In the genomic region with DNA sequence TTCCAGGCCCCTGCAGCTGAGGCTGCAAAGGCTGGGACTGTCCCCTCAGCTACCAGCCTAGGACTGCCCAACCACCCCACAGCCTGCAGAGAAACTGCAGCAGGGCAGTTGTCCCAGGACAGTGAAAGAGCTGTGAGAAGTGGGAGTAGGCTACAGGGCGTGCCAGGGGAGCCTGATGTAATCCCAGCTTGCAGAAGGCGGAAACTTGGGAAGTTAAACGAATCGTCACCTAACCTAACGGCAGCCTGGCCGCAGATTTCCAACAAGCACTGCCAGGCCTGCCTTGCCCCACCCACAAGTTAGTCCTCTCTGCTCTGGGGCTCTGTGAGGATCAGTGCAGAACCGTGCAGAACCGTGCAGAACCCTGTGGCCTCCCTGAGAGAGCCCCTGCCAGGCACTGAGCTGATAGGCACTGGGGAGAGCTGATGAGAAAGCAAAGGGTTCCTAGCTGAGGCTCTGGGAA, we compare ENCODE assay signal across 7 mouse cellular contexts. TPM values are rescaled to one million over a fixed set of nuclear protein-coding genes. Genes with fewer than 3 reads are reported as not detected.
A peak's percentile ranks its signal among the peaks of the same experiment; 100 is the strongest.
DNase-seq lines count a peak whose midpoint lies in the region; ATAC-seq lines count a peak whose summit lies in the region.

No protein-coding gene starts in this region.

- H3K9me3 ChIP-seq in forebrain, embryonic 13.5 days (replicated peaks): no peaks in the 10 kb centered on the region
- no peaks in the 10 kb centered on the region for H3K9me3 ChIP-seq in liver, embryonic 16.5 days (replicated peaks; ENCODE audit: control insufficient read depth, low read length)

- no peak overlapping the region for H3K4me2 ChIP-seq in forebrain, embryonic 13.5 days
- H3K4me2 ChIP-seq in liver, embryonic 16.5 days (ENCODE audit: low read depth, low read length): no peak overlapping the region

- ATAC-seq in forebrain, embryonic 13.5 days: 0 out of 2 replicates have a peak, but pooled peaks have one; percentile 7
- peak; percentile 17; the same call in 1 of the 2 replicates for ATAC-seq in liver, embryonic 16.5 days (ENCODE audit: low read depth)

- no peaks in the 10 kb centered on the region for H3K27me3 ChIP-seq in forebrain, embryonic 13.5 days
- no peaks in the 10 kb centered on the region for H3K27me3 ChIP-seq in liver, embryonic 16.5 days (ENCODE audit: control insufficient read depth, insufficient read depth, low read depth, low read length)

- no peaks in the 10 kb centered on the region for H3K36me3 ChIP-seq in forebrain, embryonic 13.5 days (ENCODE audit: poor library complexity, severe bottlenecking)
- H3K36me3 ChIP-seq in liver, embryonic 16.5 days (ENCODE audit: control insufficient read depth, insufficient read depth): no peaks in the 10 kb centered on the region

- no peak overlapping the region for H3K27ac ChIP-seq in forebrain, embryonic 13.5 days
- H3K27ac ChIP-seq in liver, embryonic 16.5 days (ENCODE audit: low read length): no peak overlapping the region

- peaks cover 34% of the 10 kb centered on the region for H3K4me1 ChIP-seq in forebrain, embryonic 13.5 days
- no peaks in the 10 kb centered on the region for H3K4me1 ChIP-seq in liver, embryonic 16.5 days (ENCODE audit: control insufficient read depth, low read depth, low read length)

- WGBS in forebrain, embryonic 13.5 days: 35% methylated on average over 8 of the region's 8 CpGs
- 28% methylated on average over 8 of the region's 8 CpGs for WGBS in liver, embryonic 16.5 days (ENCODE audit: insufficient replicate concordance)

- no peak overlapping the region for H3K4me3 ChIP-seq in forebrain, embryonic 13.5 days
- H3K4me3 ChIP-seq in liver, embryonic 16.5 days (ENCODE audit: low read depth, low read length): no peak overlapping the region

- DNase-seq in urinary bladder, postnatal 14 days (ENCODE audit: low spot score): peak; percentile 73
- no peak for DNase-seq in urinary bladder, postnatal 10 days (ENCODE audit: low spot score)
- DNase-seq in heart, postnatal 4 days: peak; percentile 75
- peak; percentile 63 for DNase-seq in testis, postnatal 10 days (ENCODE audit: low spot score)
- DNase-seq in c-Kit-positive CD71-positive TER-119-positive erythroid progenitor cells, embryonic 14.5 days (ENCODE audit: low spot score): no peak

- 0 out of 2 replicates have a peak overlapping the region, but pooled peaks have one; percentile 14 for H3K9ac ChIP-seq in forebrain, embryonic 13.5 days
- no peak overlapping the region for H3K9ac ChIP-seq in liver, embryonic 16.5 days (ENCODE audit: low read depth, low read length)

RNA-seq across cellular contexts. Expression of a gene that starts 7.6 kb away (rescaled TPM):
- polyA plus RNA-seq in forebrain, embryonic 13.5 days (2015; fragmentation: Nextera tagmentation; extraction: Ambion mirVana): 3.2 TPM in 2 replicates
- total RNA-seq in heart, postnatal 4 days (2021): 1 to 10 TPM; 3.8 to 4.1 TPM
- 0.27 and 0.32 TPM in 2 replicates for polyA plus RNA-seq in liver, embryonic 16.5 days (2015; fragmentation: Nextera tagmentation; extraction: Ambion mirVana)

RNA-seq across cellular contexts. Expression of a gene that starts 56.5 kb away (rescaled TPM):
- polyA plus RNA-seq in forebrain, embryonic 13.5 days (2015; fragmentation: Nextera tagmentation; extraction: Ambion mirVana): 0.22 and 0.31 TPM in 2 replicates
- 10 to 100 TPM in 1 of 2 experiments, 1 to 10 TPM in 1; 9.0 to 11.9 TPM for total RNA-seq in heart, postnatal 4 days (2021)
- 3.1 and 3.9 TPM in 2 replicates for polyA plus RNA-seq in liver, embryonic 16.5 days (2015; fragmentation: Nextera tagmentation; extraction: Ambion mirVana)

Comparison
In these comparisons a context has a peak if more than half of its experiments do, and no peak if none do; other contexts are left out.
1. DNase-seq: peak in urinary bladder, postnatal 14 days (single experiment), heart, postnatal 4 days (single experiment) and testis, postnatal 10 days (single experiment); none in urinary bladder, postnatal 10 days (single experiment) and c-Kit-positive CD71-positive TER-119-positive erythroid progenitor cells, embryonic 14.5 days (single experiment).